In the genomic region with DNA sequence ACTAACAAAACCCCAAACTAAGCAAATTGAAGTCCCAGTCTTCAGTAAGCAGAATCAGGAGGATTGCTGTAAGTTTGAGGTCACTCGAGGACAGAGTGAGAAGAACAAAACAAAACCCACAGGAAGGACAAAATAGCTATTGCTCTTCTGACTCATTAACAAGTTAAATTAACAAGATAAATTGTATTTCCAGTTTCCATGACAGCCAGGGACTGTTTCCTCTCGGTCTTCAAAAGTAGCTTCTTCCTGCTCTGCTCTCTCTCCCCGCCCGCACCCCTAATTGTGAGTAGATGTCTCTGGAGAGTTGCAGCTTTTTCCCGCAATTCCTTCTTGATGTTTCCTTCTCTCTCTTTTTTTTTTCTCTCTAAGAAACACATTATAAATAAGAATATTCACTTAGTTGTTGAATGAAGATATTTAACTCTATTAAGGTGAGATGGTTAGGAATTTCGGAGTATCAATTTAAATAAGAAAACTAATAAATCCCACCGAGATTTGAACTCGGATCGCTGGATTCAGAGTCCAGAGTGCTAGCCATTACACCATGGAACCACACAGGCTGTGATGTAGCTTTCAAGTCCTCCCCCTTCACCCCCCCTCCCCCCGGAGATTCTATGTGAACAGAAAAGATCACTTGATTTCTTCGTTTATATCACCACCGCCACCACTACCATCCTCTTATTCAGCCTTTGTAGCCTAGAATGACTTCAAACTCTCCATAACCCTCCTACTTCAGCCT, we compare ENCODE assay signal across 8 mouse cellular contexts. TPM values are rescaled to one million over a fixed set of nuclear protein-coding genes. Genes with fewer than 3 reads are reported as not detected.
A peak's percentile ranks its signal among the peaks of the same experiment; 100 is the strongest.
DNase-seq lines count a peak whose midpoint lies in the region; ATAC-seq and TF ChIP-seq lines count a peak whose summit lies in the region.

No protein-coding gene starts in this region.

- peak overlapping the region; percentile 3; the same call in 1 of the 2 replicates for H3K4me2 ChIP-seq in midbrain, embryonic 16.5 days (ENCODE audit: low read length)

- WGBS in midbrain, embryonic 16.5 days: 4% methylated on average over 12 of the region's 12 CpGs

- peak overlapping the region; percentile 21 for H3K4me3 ChIP-seq in left cerebral cortex, adult 2 months
- peak overlapping the region; percentile 12 for H3K4me3 ChIP-seq in cortical plate, adult 2 months (ENCODE audit: insufficient read depth, low read length)
- no peak overlapping the region for H3K4me3 ChIP-seq in midbrain, embryonic 16.5 days (ENCODE audit: low read depth, low read length)

- H3K27me3 ChIP-seq in midbrain, embryonic 16.5 days (ENCODE audit: control insufficient read depth, insufficient read depth, low read depth, low read length): peaks cover 67% of the 10 kb centered on the region

- no peaks in the 10 kb centered on the region for H3K36me3 ChIP-seq in midbrain, embryonic 16.5 days (ENCODE audit: control insufficient read depth, insufficient read depth, low read length)

- no peak overlapping the region for H3K27ac ChIP-seq in left cerebral cortex, adult 2 months
- no peak overlapping the region for H3K27ac ChIP-seq in cortical plate, adult 2 months (ENCODE audit: insufficient read depth, low read length)
- no peak overlapping the region for H3K27ac ChIP-seq in midbrain, embryonic 16.5 days (ENCODE audit: low read length)

- TF ChIP-seq CTCF in left cerebral cortex, adult 2 months (IDR thresholded peaks at IDR 0.05): no peak
- TF ChIP-seq CTCF in cortical plate, adult 2 months (IDR thresholded peaks at IDR 0.05; ENCODE audit: extremely low read depth, insufficient read depth, low read length): no peak

- ATAC-seq in midbrain, embryonic 16.5 days: no peak

- intact Hi-C loops in left cerebral cortex, adult 2 months (cut with DNase I): no loop called here

- TF ChIP-seq POLR2A in cortical plate, adult 2 months (IDR thresholded peaks at IDR 0.05; ENCODE audit: extremely low read depth, insufficient read depth, low read length): no peak

- no peak for DNase-seq in left cerebral cortex, adult 2 months (ENCODE audit: extremely low spot score in 1 of 2, low spot score in 2 of 2)
- DNase-seq in left cerebral cortex, adult 9 months (ENCODE audit: low spot score in 2 of 2): no peak
- DNase-seq in induced T-regulatory cell, adult 2 months (ENCODE audit: low read depth): peak; percentile 69
- no peak for DNase-seq in adrenal gland, adult 18-20 months (ENCODE audit: low spot score in 2 of 2)
- DNase-seq in right cerebral cortex, adult 2 months (ENCODE audit: low spot score in 2 of 2): no peak
- no peak for DNase-seq in urinary bladder, adult 18-20 months (ENCODE audit: low spot score in 2 of 2)

- H3K9me3 ChIP-seq in midbrain, embryonic 16.5 days (replicated peaks; ENCODE audit: control insufficient read depth, low read length, poor library complexity, severe bottlenecking): 0 out of 2 replicates have a peak, but pooled peaks cover 2% of the 10 kb centered on the region

- no peaks in the 10 kb centered on the region for H3K4me1 ChIP-seq in cortical plate, adult 2 months (ENCODE audit: control insufficient read depth, insufficient read depth, low read length)
- no peaks in the 10 kb centered on the region for H3K4me1 ChIP-seq in midbrain, embryonic 16.5 days (ENCODE audit: control insufficient read depth, insufficient read depth, low read length)

- H3K9ac ChIP-seq in midbrain, embryonic 16.5 days (ENCODE audit: low read depth, low read length): no peak overlapping the region

RNA-seq across cellular contexts. Expression of gene Prss16, which starts 13.3 kb away (rescaled TPM):
- total RNA-seq in left cerebral cortex, adult 2 months (2021): 1 to 10 TPM in 1 of 2 experiments, under 1 TPM in 1; 0.57 to 1.1 TPM
- polyA plus RNA-seq in cortical plate, adult 2 months (2012; rRNA removed): 1.9 and 2.5 TPM in 2 replicates
- not detected in 2 replicates for polyA plus RNA-seq in midbrain, embryonic 16.5 days (2015; fragmentation: Nextera tagmentation; extraction: Ambion mirVana)
- total RNA-seq in adrenal gland, adult 18-20 months (2021): under 1 TPM in 1 of 2 experiments, not detected in 1; 0.96 TPM

RNA-seq across cellular contexts. Expression of gene Pom121l2, which starts 15.3 kb away (rescaled TPM):
- not detected for total RNA-seq in left cerebral cortex, adult 2 months (2021)
- 0.04 TPM in 1 of 2 replicates, not detected in the other for polyA plus RNA-seq in cortical plate, adult 2 months (2012; rRNA removed)
- not detected in 2 replicates for polyA plus RNA-seq in midbrain, embryonic 16.5 days (2015; fragmentation: Nextera tagmentation; extraction: Ambion mirVana)
- total RNA-seq in adrenal gland, adult 18-20 months (2021): not detected

RNA-seq across cellular contexts. Expression of gene Hist1h2ah, which starts 39.1 kb away (rescaled TPM):
- total RNA-seq in left cerebral cortex, adult 2 months (2021): 10 to 100 TPM; 18.8 to 25.6 TPM
- polyA plus RNA-seq in cortical plate, adult 2 months (2012; rRNA removed): 0.75 TPM in 1 of 2 replicates, not detected in the other
- polyA plus RNA-seq in midbrain, embryonic 16.5 days (2015; fragmentation: Nextera tagmentation; extraction: Ambion mirVana): not detected in 2 replicates
- 10 to 100 TPM in 1 of 2 experiments, not detected in 1; 16.5 TPM for total RNA-seq in adrenal gland, adult 18-20 months (2021)

RNA-seq across cellular contexts. Expression of gene Hist1h2bk, which starts 39.4 kb away (rescaled TPM):
- 10 to 100 TPM; 12.2 to 13.5 TPM for total RNA-seq in left cerebral cortex, adult 2 months (2021)
- 0.50 and 0.64 TPM in 2 replicates for polyA plus RNA-seq in cortical plate, adult 2 months (2012; rRNA removed)
- polyA plus RNA-seq in midbrain, embryonic 16.5 days (2015; fragmentation: Nextera tagmentation; extraction: Ambion mirVana): 1.3 TPM in 1 of 2 replicates, not detected in the other
- total RNA-seq in adrenal gland, adult 18-20 months (2021): 10 to 100 TPM; 18.0 to 23.9 TPM

RNA-seq across cellular contexts. Expression of gene Hist1h4i, which starts 44.9 kb away (rescaled TPM):
- total RNA-seq in left cerebral cortex, adult 2 months (2021): 10 to 100 TPM; 58.2 to 75.2 TPM
- polyA plus RNA-seq in cortical plate, adult 2 months (2012; rRNA removed): 5.7 and 7.9 TPM in 2 replicates
- 4.0 and 4.9 TPM in 2 replicates for polyA plus RNA-seq in midbrain, embryonic 16.5 days (2015; fragmentation: Nextera tagmentation; extraction: Ambion mirVana)
- total RNA-seq in adrenal gland, adult 18-20 months (2021): 10 to 100 TPM; 40.1 to 68.2 TPM
